Mouse (Mus musculus) testis, adult 2 months (tissue): ENCODE measurements at regions not wholly inside any gene's neighbourhood (a gene's known extent, or its start where the extent isn't known, plus 50 kb on each side); places are given as distances from the start of the nearest gene placed in this dataset.

Experiments
- CTCF ChIP-seq: fragments of 200-500 bp; IDR thresholded peaks from 2 replicates; pipeline ENCODE4 v1.5.1; 2012; ENCODE audit warnings: low read depth, mild to moderate bottlenecking, inconsistent platforms, low read length, moderate library complexity; ENCODE audit not compliant: control insufficient read depth, insufficient read depth, insufficient replicate concordance
- POLR2A ChIP-seq: fragments of 200-500 bp; IDR thresholded peaks from 2 replicates; pipeline ENCODE4 v1.6.1; 2012; ENCODE audit warnings: low read depth, mild to moderate bottlenecking, inconsistent platforms, low read length, moderate library complexity; ENCODE audit not compliant: control insufficient read depth

GRCm38 (mm10) chr2:158912631-158913258, 118.1 kb downstream of the Dhx35 start:
- TF ChIP-seq CTCF (peak; percentile 87; the same call in 1 of the 2 replicates), POLR2A (no peak)
